Mouse (Mus musculus) brain, embryonic 14.5 days (tissue): Measurements from ENCODE around the gene Tmem185a. TPM values are rescaled to one million over a fixed set of nuclear protein-coding genes. Genes with fewer than 3 reads are reported as not detected.
"Not testable (repeated sequence)": the region's sequence is repeated elsewhere in the genome, so short reads cannot be mapped to it uniquely, and the experiment has no call there.

Experiments used
- DNase-seq: peaks from one replicate; pipeline ENCODE4 v3.0.0-alpha.2; 2011; ENCODE audit warnings: low read depth
- CTCF ChIP-seq: fragments of 200-500 bp; IDR thresholded peaks from 2 replicates; pipeline ENCODE4 v1.5.1; 2012; ENCODE audit warnings: inconsistent platforms, mild to moderate bottlenecking, moderate library complexity, borderline replicate concordance; ENCODE audit not compliant: insufficient read depth, insufficient read length; ENCODE audit errors: extremely low read depth
- POLR2A ChIP-seq: fragments of 200-500 bp; IDR thresholded peaks from 2 replicates; pipeline ENCODE4 v1.6.1; 2012; ENCODE audit warnings: mild to moderate bottlenecking, inconsistent platforms, borderline replicate concordance; ENCODE audit not compliant: poor library complexity, insufficient read depth, insufficient read length, severe bottlenecking; ENCODE audit errors: extremely low read depth
- polyA plus RNA-seq: library from polyadenylated mRNA; depleted of rRNA; stranded (reverse); fragments of >200 nt; gene quantifications from 2 replicates; pipeline ENCODE4 v1.2.3, GENCODE M21; 2012; rRNA removed

Tmem185a gene
- polyA plus RNA-seq = 46.7 and 50.0 TPM in 2 replicates

GRCm38 (mm10) chrX:70476792-70477776 lies at the start of gene Tmem185a:
Gene Tmem185a (minus strand): TSS chrX:70477180.
- TF ChIP-seq POLR2A (no peak), CTCF (no peak)
- DNase-seq = peak; percentile 95

- not testable (repeated sequence) for DNase-seq
These were observed 37.4 kb upstream of the Tmem185a start for GRCm38 (mm10) chrX:70514413-70514812.

- not testable (repeated sequence) for DNase-seq
These were observed 10.3 kb upstream of the Tmem185a start for GRCm38 (mm10) chrX:70487328-70487727.

- DNase-seq = no peak
- TF ChIP-seq POLR2A (no peak), CTCF (no peak)
These were observed 5.2 kb upstream of the Tmem185a start for GRCm38 (mm10) chrX:70482154-70482553.

GRCm38 (mm10) chrX:70478701-70479100 lies 1.7 kb upstream of the Tmem185a start:
- TF ChIP-seq CTCF = no peak
- no peak for DNase-seq

- TF ChIP-seq CTCF (no peak), POLR2A (no peak)
- no peak for DNase-seq
These were observed 1.7 kb downstream of the Tmem185a start for GRCm38 (mm10) chrX:70475215-70475765.

GRCm38 (mm10) chrX:70466897-70467296 lies 10.1 kb downstream of the Tmem185a start:
- TF ChIP-seq POLR2A = no peak
- no peak for TF ChIP-seq CTCF
- no peak for DNase-seq

GRCm38 (mm10) chrX:70465489-70465888 lies 11.5 kb downstream of the Tmem185a start:
- TF ChIP-seq POLR2A (no peak), CTCF (no peak)
- no peak for DNase-seq

- no peak for TF ChIP-seq POLR2A
- TF ChIP-seq CTCF = no peak
These were observed 13.4 kb downstream of the Tmem185a start for GRCm38 (mm10) chrX:70463621-70464020.

GRCm38 (mm10) chrX:70452359-70452758 lies 24.6 kb downstream of the Tmem185a start:
- DNase-seq = not testable (repeated sequence)

More at GRCm38 (mm10) chrX:70463621-70464020, 13.4 kb downstream of the Tmem185a start:
- no peak for DNase-seq

- DNase-seq = not testable (repeated sequence)
These were observed 51.5 kb downstream of the Tmem185a start for GRCm38 (mm10) chrX:70425473-70425872.

Other genes starting within 250 kb of the Tmem185a start
- 91.5 and 124 TPM in 2 replicates for gene Ids, start 112.1 kb downstream of the Tmem185a start, polyA plus RNA-seq
- gene 1110012L19Rik, start 91.3 kb downstream of the Tmem185a start, polyA plus RNA-seq = 20.4 and 21.6 TPM in 2 replicates